Mouse (Mus musculus): ENCODE measurements around the gene Tlx2.

Tlx2 gene

DNA sequence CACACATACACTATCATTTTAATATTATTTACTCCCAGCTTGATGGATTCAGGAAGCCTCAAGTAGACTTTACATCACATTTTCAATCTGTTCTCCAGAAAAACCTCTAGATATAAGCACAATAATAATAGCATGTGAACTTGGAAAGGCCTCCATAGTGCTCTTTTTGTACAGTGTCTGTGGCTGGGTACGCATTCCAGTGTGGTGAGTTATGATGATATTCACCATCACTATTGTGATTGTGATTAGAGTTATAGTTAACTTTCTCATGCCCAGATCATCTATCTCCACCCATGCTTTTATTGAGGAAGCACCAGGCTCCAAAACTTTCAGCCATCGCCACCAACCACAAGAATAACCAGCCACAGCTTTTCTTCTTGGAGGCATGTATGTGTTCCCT is 46.3 kb downstream of the Tlx2 start:
- DNase-seq (ENCODE audit: low spot score in 2 of 2) = no peak

DNA sequence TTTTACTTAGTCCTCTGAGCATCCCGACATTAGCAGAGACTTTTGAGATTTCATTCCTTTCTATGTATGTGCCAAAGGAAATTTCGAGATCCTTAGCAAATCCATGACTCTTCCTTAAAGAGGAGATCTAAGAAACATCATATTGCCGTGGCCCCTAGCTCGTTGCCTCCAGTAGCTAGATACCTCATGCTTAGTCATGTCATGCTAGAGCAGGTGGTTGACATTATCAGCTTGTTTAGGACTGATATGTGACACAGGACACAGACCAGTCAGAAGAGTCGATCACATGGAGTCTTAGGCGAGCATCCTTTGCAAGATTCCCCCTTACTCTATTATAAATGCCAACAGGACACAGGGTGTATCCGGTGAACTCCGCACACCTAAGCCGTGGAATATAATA is 47.1 kb downstream of the Tlx2 start:
- DNase-seq (ENCODE audit: low spot score in 2 of 2) = no peak

DNA sequence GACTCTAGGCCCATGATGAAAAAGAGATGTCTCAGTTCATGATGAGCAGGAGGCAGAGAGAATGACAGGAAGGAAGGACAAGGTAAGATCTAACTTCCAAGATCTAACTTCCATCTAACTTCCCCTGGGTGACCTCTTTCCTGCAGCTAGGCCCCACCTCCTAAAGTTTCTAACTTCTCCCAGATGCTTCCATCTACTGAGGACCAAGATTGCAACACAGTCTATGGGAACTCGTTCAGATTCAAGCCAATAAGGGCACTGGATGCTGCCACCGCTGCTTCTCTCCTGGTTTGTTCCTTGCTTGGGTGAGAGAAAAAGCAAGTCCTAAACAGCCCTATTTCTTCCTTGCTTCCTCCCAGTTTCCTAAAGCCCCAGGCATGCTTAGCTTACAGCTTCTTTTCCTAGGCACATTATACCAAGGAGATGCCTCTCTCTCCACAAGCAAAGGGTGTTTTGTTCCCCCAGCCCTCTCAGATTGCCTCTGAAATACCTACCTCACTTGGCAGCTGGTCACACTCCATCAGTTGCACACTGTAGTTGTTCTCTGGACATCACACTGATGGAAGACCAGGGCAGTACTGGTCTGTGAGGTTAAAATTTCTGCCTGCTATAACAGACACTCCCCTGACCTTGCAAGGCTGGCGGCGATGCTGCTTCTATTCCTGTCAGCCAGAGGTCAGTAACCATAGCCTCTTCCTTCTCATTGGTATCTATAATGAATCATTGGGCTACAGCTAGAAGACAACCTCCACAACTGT is 49.1 kb downstream of the Tlx2 start:
- DNase-seq (ENCODE audit: low spot score in 2 of 2) = no peak

DNA sequence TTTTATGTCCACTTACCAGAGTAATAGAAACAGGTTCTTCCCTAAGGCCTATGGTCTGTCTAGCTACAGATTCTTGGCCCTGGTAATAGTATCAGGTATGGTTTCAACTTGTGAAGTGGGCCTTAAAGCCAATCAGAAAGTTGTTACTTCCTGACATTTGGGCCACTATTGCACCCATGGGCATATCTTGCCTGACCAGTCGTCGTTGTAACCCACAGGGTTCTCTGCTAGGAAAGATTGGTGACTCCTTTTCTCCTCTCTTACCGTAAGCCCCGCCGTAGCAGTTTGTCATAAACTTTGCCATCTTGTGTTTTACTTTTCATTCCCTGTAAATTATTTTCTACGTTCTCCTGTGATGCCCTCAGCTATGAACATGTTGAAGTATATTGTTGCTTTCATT is 50.0 kb downstream of the Tlx2 start:
- DNase-seq (ENCODE audit: low spot score in 2 of 2) = no peak

DNA sequence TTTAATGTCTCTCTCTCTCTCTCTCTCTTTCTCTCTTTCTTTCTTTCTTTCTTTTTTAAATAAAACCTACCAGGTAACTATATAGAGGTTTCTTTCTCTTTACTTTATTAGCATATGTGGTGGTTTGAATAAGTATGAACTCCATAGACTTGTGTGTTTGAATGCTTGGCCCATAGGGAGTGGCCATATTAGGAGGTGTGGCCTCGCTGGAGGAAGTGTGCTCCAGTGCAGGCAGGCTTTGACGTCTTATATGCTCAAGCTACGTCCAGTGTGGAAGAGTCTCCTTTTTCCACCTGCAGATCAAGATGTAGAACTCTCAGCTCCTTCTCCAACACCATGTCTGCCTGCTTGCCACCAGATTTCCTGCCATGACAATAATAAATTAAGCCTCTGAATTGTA is 51.0 kb downstream of the Tlx2 start:
- no peak for DNase-seq (ENCODE audit: low spot score in 2 of 2)
